Mouse (Mus musculus): ENCODE data around the gene Pgp. TPM values are rescaled to one million over a fixed set of nuclear protein-coding genes. Genes with fewer than 3 reads are reported as not detected.
"Not testable (repeated sequence)": the region's sequence is repeated elsewhere in the genome, so short reads cannot be mapped to it uniquely, and the experiment has no call there.

Pgp gene
- polyA plus RNA-seq (2015; fragmentation: Nextera tagmentation; extraction: Ambion mirVana) = 47.4 and 48.7 TPM in 2 replicates

DNA sequence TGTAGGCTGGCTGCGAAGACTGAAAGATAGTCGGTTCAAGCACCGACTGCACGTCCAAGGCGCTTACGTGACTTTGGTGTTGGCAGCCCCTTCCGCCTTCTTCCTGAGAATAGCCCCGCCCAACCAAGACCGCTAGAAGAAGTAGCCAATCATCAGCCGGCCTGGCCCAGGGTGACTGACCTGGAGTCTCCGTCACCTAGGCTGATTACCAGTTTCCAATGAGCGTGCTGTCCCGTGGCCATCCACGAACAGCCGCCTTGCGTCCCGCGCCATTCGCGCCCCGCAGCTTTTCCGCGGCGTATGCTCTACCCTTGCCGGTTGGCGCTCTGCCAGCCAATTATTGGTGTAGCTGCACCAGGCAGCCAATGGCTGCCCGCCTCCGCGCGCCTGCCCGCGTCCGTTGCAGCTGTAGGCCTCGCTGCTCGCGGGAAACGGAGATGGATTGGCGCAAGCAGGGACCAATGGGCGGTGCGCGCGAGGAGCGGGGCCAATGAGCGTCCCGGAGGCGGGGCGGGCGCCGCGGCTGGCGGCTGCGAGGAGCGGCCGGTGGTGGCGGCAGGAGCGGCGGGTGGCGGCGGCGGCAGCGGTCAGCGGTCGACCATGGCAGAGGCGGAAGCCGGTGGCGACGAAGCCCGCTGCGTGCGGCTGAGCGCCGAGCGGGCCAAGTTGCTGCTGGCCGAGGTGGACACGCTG is at the start of gene Pgp, which contains the start of gene E4f1:
Gene Pgp (plus strand): TSS at position 483 of the 693 bp plus-strand sequence.
Gene E4f1 (minus strand): TSS at position 404 of the 693 bp plus-strand sequence.
- Histone ChIP-seq H3K4me3 (peak within 1 kb of the TSS; percentile 86), H3K36me3 (peaks cover 19% of the 10 kb centered on the region), H3K27ac (peak within 1 kb of the TSS; percentile 82), H3K9ac (peak within 1 kb of the TSS; percentile 91), H3K4me2 (peak within 1 kb of the TSS; percentile 99), H3K4me1 (peaks cover 40% of the 10 kb centered on the region), H3K9me3 (no peaks in the 10 kb centered on the region), H3K27me3 (no peaks in the 10 kb centered on the region)
- peak; percentile 96 for ATAC-seq (ENCODE audit: insufficient number of reproducible peaks, insufficient read depth, low FRiP score, low TSS enrichment, low read depth)
- WGBS = under 1% methylated on average over 75 of the region's 75 CpGs

GRCm38 (mm10) chr17:24423114-24423513 is 47.1 kb upstream of the Pgp start:
- Histone ChIP-seq H3K27ac (no peak overlapping the region), H3K4me1 (peaks cover 11% of the 10 kb centered on the region), H3K4me3 (no peak overlapping the region), H3K9me3 (no peaks in the 10 kb centered on the region), H3K4me2 (no peak overlapping the region), H3K9ac (no peak overlapping the region), H3K36me3 (peaks cover 75% of the 10 kb centered on the region), H3K27me3 (no peaks in the 10 kb centered on the region)
- WGBS = 89% methylated on average over 4 of the region's 4 CpGs
- ATAC-seq (ENCODE audit: insufficient number of reproducible peaks, insufficient read depth, low FRiP score, low TSS enrichment, low read depth) = no peak

- peaks cover 61% of the 10 kb centered on the region for H3K36me3 ChIP-seq
These were observed 45.7 kb upstream of the Pgp start for GRCm38 (mm10) chr17:24424489-24424888.

GRCm38 (mm10) chr17:24425326-24425725 is 44.9 kb upstream of the Pgp start:
- not testable (repeated sequence) for H3K4me2 ChIP-seq; ATAC-seq (ENCODE audit: insufficient number of reproducible peaks, insufficient read depth, low FRiP score, low TSS enrichment, low read depth)
- WGBS = 91% methylated on average over 6 of the region's 8 CpGs

More at GRCm38 (mm10) chr17:24424489-24424888, 45.7 kb upstream of the Pgp start:
- H3K9me3 ChIP-seq = no peaks in the 10 kb centered on the region
- no peak overlapping the region for H3K4me2 ChIP-seq
- H3K4me3 ChIP-seq = no peak overlapping the region
- H3K27me3 ChIP-seq = no peaks in the 10 kb centered on the region
- H3K4me1 ChIP-seq = peaks cover 11% of the 10 kb centered on the region
- no peak for ATAC-seq (ENCODE audit: insufficient number of reproducible peaks, insufficient read depth, low FRiP score, low TSS enrichment, low read depth)
- no peak overlapping the region for H3K27ac ChIP-seq
- WGBS = 91% methylated on average over 5 of the region's 5 CpGs
- no peak overlapping the region for H3K9ac ChIP-seq

DNA sequence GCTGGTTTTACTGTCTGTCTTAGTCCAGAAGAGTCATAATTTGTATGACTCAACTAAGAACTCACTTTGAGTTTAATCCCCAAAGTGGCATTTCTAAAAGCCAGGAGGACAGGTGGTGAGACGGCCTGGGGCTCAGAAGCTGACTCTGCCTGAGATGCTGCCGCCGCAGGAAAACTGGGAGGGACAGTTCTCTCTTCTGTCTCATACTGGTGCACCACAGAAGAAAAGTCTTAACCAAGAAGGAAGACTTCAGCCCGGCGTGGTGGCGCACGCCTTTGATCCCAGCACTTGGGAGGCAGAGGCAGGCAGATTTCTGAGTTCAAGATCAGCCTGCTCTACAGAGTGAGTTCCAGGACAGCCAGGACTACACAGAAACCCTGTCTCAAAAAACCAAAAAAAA is 44.3 kb upstream of the Pgp start:
- H3K4me1 ChIP-seq = peaks cover 11% of the 10 kb centered on the region
- H3K4me2 ChIP-seq = peak overlapping the region; percentile 73
- peak overlapping the region; percentile 72 for H3K4me3 ChIP-seq
- H3K36me3 ChIP-seq = peaks cover 47% of the 10 kb centered on the region
- H3K27ac ChIP-seq = peak overlapping the region; percentile 97; the same call in 1 of the 2 replicates
- no peaks in the 10 kb centered on the region for H3K9me3 ChIP-seq
- 84% methylated on average over 7 of the region's 7 CpGs for WGBS
- H3K9ac ChIP-seq = peak overlapping the region; percentile 89; the same call in 1 of the 2 replicates
- no peak for ATAC-seq (ENCODE audit: insufficient number of reproducible peaks, insufficient read depth, low FRiP score, low TSS enrichment, low read depth)
- H3K27me3 ChIP-seq = no peaks in the 10 kb centered on the region

More at GRCm38 (mm10) chr17:24425326-24425725, 44.9 kb upstream of the Pgp start:
- not testable (repeated sequence) for H3K9me3 ChIP-seq, H3K4me3 ChIP-seq, H3K27me3 ChIP-seq, H3K9ac ChIP-seq, H3K27ac ChIP-seq
- peaks cover 11% of the 10 kb centered on the region for H3K4me1 ChIP-seq
- peaks cover 52% of the 10 kb centered on the region for H3K36me3 ChIP-seq

GRCm38 (mm10) chr17:24426471-24427169 is 43.6 kb upstream of the Pgp start, which contains the start of gene Eci1:
TSS of gene Eci1 (plus strand) at chr17:24426641.
- peak within 1 kb of the TSS; percentile 97 for H3K27ac ChIP-seq
- no peaks in the 10 kb centered on the region for H3K27me3 ChIP-seq
- peak within 1 kb of the TSS; percentile 89 for H3K9ac ChIP-seq
- under 1% methylated on average over 48 of the region's 48 CpGs for WGBS
- no peaks in the 10 kb centered on the region for H3K9me3 ChIP-seq
- ATAC-seq (ENCODE audit: insufficient number of reproducible peaks, insufficient read depth, low FRiP score, low TSS enrichment, low read depth) = peak; percentile 88
- peaks cover 11% of the 10 kb centered on the region for H3K4me1 ChIP-seq
- H3K4me3 ChIP-seq = peak within 1 kb of the TSS; percentile 72
- H3K4me2 ChIP-seq = peak within 1 kb of the TSS; percentile 73
- H3K36me3 ChIP-seq = peaks cover 40% of the 10 kb centered on the region

GRCm38 (mm10) chr17:24427170-24427557 is 43.0 kb upstream of the Pgp start:
- WGBS = 5% methylated on average over 8 of the region's 8 CpGs
- no peak for ATAC-seq (ENCODE audit: insufficient number of reproducible peaks, insufficient read depth, low FRiP score, low TSS enrichment, low read depth)

GRCm38 (mm10) chr17:24429201-24429983 is 40.8 kb upstream of the Pgp start:
- Histone ChIP-seq H3K4me1 (peaks cover 11% of the 10 kb centered on the region), H3K9me3 (no peaks in the 10 kb centered on the region), H3K4me3 (no peak overlapping the region), H3K36me3 (peaks cover 27% of the 10 kb centered on the region), H3K27ac (no peak overlapping the region), H3K4me2 (no peak overlapping the region), H3K27me3 (no peaks in the 10 kb centered on the region), H3K9ac (no peak overlapping the region)
- 89% methylated on average over 14 of the region's 14 CpGs for WGBS
- no peak for ATAC-seq (ENCODE audit: insufficient number of reproducible peaks, insufficient read depth, low FRiP score, low TSS enrichment, low read depth)

More at GRCm38 (mm10) chr17:24427170-24427557, 43.0 kb upstream of the Pgp start:
- Histone ChIP-seq H3K27me3 (no peaks in the 10 kb centered on the region), H3K4me3 (peak overlapping the region; percentile 72), H3K27ac (peak overlapping the region; percentile 97), H3K4me2 (peak overlapping the region; percentile 73), H3K4me1 (peaks cover 11% of the 10 kb centered on the region), H3K9ac (peak overlapping the region; percentile 89), H3K36me3 (peaks cover 34% of the 10 kb centered on the region), H3K9me3 (no peaks in the 10 kb centered on the region)

DNA sequence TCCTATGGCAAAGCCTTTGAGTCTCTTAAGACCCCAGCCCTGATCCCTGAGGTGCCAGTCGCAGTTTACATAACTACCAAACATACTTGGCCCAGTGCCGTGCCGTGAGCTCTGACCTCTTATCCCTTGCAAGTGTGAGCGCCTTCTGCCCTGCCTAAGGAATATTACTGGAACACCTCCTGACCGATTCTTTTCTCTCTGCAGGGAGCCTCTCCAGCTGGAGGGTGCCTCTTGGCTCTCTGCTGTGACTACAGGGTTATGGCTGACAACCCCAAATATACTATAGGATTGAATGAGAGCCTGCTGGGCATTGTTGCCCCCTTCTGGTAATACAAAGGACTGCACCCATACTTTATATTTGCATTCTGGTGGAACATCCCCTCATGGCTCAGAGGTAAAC is 33.2 kb upstream of the Pgp start:
- no peak overlapping the region for H3K27ac ChIP-seq
- H3K27me3 ChIP-seq = no peaks in the 10 kb centered on the region
- no peaks in the 10 kb centered on the region for H3K4me1 ChIP-seq
- no peak overlapping the region for H3K4me2 ChIP-seq
- no peak overlapping the region for H3K4me3 ChIP-seq
- no peak overlapping the region for H3K9ac ChIP-seq
- peaks cover 85% of the 10 kb centered on the region for H3K36me3 ChIP-seq
- 82% methylated on average over 5 of the region's 5 CpGs for WGBS
- H3K9me3 ChIP-seq = no peaks in the 10 kb centered on the region
- no peak for ATAC-seq (ENCODE audit: insufficient number of reproducible peaks, insufficient read depth, low FRiP score, low TSS enrichment, low read depth)

GRCm38 (mm10) chr17:24440377-24440776 is 29.8 kb upstream of the Pgp start:
- no peaks in the 10 kb centered on the region for H3K4me1 ChIP-seq
- 92% methylated on average over 8 of the region's 8 CpGs for WGBS
- H3K9me3 ChIP-seq = no peaks in the 10 kb centered on the region
- no peaks in the 10 kb centered on the region for H3K27me3 ChIP-seq
- H3K4me2 ChIP-seq = no peak overlapping the region
- H3K4me3 ChIP-seq = no peak overlapping the region
- ATAC-seq (ENCODE audit: insufficient number of reproducible peaks, insufficient read depth, low FRiP score, low TSS enrichment, low read depth) = no peak
- H3K36me3 ChIP-seq = peaks cover 93% of the 10 kb centered on the region
- no peak overlapping the region for H3K9ac ChIP-seq
- no peak overlapping the region for H3K27ac ChIP-seq

- no peaks in the 10 kb centered on the region for H3K27me3 ChIP-seq
- H3K36me3 ChIP-seq = peaks cover 93% of the 10 kb centered on the region
- H3K4me1 ChIP-seq = no peaks in the 10 kb centered on the region
- H3K9me3 ChIP-seq = no peaks in the 10 kb centered on the region
- no peak overlapping the region for H3K4me3 ChIP-seq
- no peak overlapping the region for H3K27ac ChIP-seq
- no peak overlapping the region for H3K9ac ChIP-seq
- ATAC-seq (ENCODE audit: insufficient number of reproducible peaks, insufficient read depth, low FRiP score, low TSS enrichment, low read depth) = no peak
- WGBS = 43% methylated on average over 2 of the region's 2 CpGs
- no peak overlapping the region for H3K4me2 ChIP-seq
These were observed 29.0 kb upstream of the Pgp start for GRCm38 (mm10) chr17:24441148-24441547.
